ENCODE assay signal across 8 mouse cellular contexts in genomic region chr7:19002848-19003498, GRCm38 (mm10). TPM values are rescaled to one million over a fixed set of nuclear protein-coding genes. Genes with fewer than 3 reads are reported as not detected.
A peak's percentile ranks its signal among the peaks of the same experiment; 100 is the strongest.
DNase-seq lines count a peak whose midpoint lies in the region; ATAC-seq and TF ChIP-seq lines count a peak whose summit lies in the region.

No protein-coding gene starts in this region.

- ATAC-seq in limb, embryonic 15.5 days (ENCODE audit: insufficient number of reproducible peaks, low FRiP score, low TSS enrichment, low read depth), result peak; percentile 64
- ATAC-seq in midbrain, postnatal 0 days (ENCODE audit: low FRiP score), result peak; percentile 60
- peak; percentile 50; the same call in 1 of the 2 replicates for ATAC-seq in stomach, embryonic 14.5 days (ENCODE audit: insufficient number of reproducible peaks, insufficient read depth, low FRiP score, low read depth)

- no peaks in the 10 kb centered on the region for H3K9me3 ChIP-seq in limb, embryonic 15.5 days
- H3K9me3 ChIP-seq in midbrain, postnatal 0 days (ENCODE audit: low read length), result no peaks in the 10 kb centered on the region
- no peaks in the 10 kb centered on the region for H3K9me3 ChIP-seq in stomach, embryonic 14.5 days (ENCODE audit: control insufficient read depth, low read depth, low read length)

- H3K4me3 ChIP-seq in bone marrow macrophage, adult 2 months (ENCODE audit: insufficient read depth, low read length), result peak overlapping the region; percentile 55
- peak overlapping the region; percentile 33; the same call in 1 of the 2 replicates for H3K4me3 ChIP-seq in embryonic fibroblast, embryonic 13.5 days (ENCODE audit: insufficient read depth, low read length)
- H3K4me3 ChIP-seq in limb, embryonic 15.5 days, result peak overlapping the region; percentile 40
- peak overlapping the region; percentile 38 for H3K4me3 ChIP-seq in midbrain, postnatal 0 days (ENCODE audit: low read depth, low read length)
- H3K4me3 ChIP-seq in stomach, embryonic 14.5 days (ENCODE audit: low read depth, low read length), result peak overlapping the region; percentile 26

- peak; percentile 84 for DNase-seq in CD4-positive, CD25-positive, alpha-beta regulatory T cell, adult 2 months (ENCODE audit: low read depth, low spot score)
- peak; percentile 90 for DNase-seq in heart, adult 8-10 months (ENCODE audit: low spot score)
- peak; percentile 81 to 87 for DNase-seq in kidney, adult 8-10 months
- peak; percentile 95 for DNase-seq in midbrain, postnatal 0 days (ENCODE audit: low spot score)

- TF ChIP-seq POLR2A in bone marrow macrophage, adult 2 months (IDR thresholded peaks at IDR 0.05; ENCODE audit: borderline replicate concordance, low read depth, low read length), result no peak
- TF ChIP-seq POLR2A in embryonic fibroblast, embryonic 13.5 days (IDR thresholded peaks at IDR 0.05; ENCODE audit: low read depth, low read length), result peak; percentile 76

- peaks cover 27% of the 10 kb centered on the region for H3K36me3 ChIP-seq in limb, embryonic 15.5 days
- H3K36me3 ChIP-seq in midbrain, postnatal 0 days (ENCODE audit: insufficient read depth, low read length), result peaks cover 19% of the 10 kb centered on the region
- peaks cover 21% of the 10 kb centered on the region for H3K36me3 ChIP-seq in stomach, embryonic 14.5 days (ENCODE audit: control insufficient read depth, insufficient read depth, low read length)

- 3% methylated on average over 17 of the region's 17 CpGs for WGBS in limb, embryonic 15.5 days
- 4% methylated on average over 17 of the region's 17 CpGs for WGBS in midbrain, postnatal 0 days
- WGBS in stomach, embryonic 14.5 days, result 2% methylated on average over 17 of the region's 17 CpGs

- H3K4me1 ChIP-seq in bone marrow macrophage, adult 2 months (ENCODE audit: control insufficient read depth, insufficient read depth, low read length), result peaks cover 10% of the 10 kb centered on the region
- H3K4me1 ChIP-seq in embryonic fibroblast, embryonic 13.5 days (ENCODE audit: control insufficient read depth, insufficient read depth, low read length), result peaks cover 5% of the 10 kb centered on the region; the same call in 1 of the 2 replicates
- peaks cover 60% of the 10 kb centered on the region for H3K4me1 ChIP-seq in limb, embryonic 15.5 days
- peaks cover 14% of the 10 kb centered on the region for H3K4me1 ChIP-seq in midbrain, postnatal 0 days (ENCODE audit: insufficient read depth, low read length)
- peaks cover 30% of the 10 kb centered on the region for H3K4me1 ChIP-seq in stomach, embryonic 14.5 days (ENCODE audit: control insufficient read depth, insufficient read depth, low read length)

- H3K27ac ChIP-seq in bone marrow macrophage, adult 2 months (ENCODE audit: insufficient read depth, low read depth, low read length), result peak overlapping the region; percentile 61
- H3K27ac ChIP-seq in embryonic fibroblast, embryonic 13.5 days (ENCODE audit: insufficient read depth, low read length), result peak overlapping the region; percentile 58
- peak overlapping the region; percentile 85 for H3K27ac ChIP-seq in limb, embryonic 15.5 days
- peak overlapping the region; percentile 78 for H3K27ac ChIP-seq in midbrain, postnatal 0 days (ENCODE audit: low read depth, low read length)
- H3K27ac ChIP-seq in stomach, embryonic 14.5 days (ENCODE audit: low read length), result peak overlapping the region; percentile 45; the same call in 1 of the 2 replicates

- peak overlapping the region; percentile 42; the same call in 1 of the 2 replicates for H3K9ac ChIP-seq in limb, embryonic 15.5 days
- peak overlapping the region; percentile 73 for H3K9ac ChIP-seq in midbrain, postnatal 0 days (replicated peaks; ENCODE audit: low read length, poor library complexity, severe bottlenecking)
- peak overlapping the region; percentile 43 for H3K9ac ChIP-seq in stomach, embryonic 14.5 days (replicated peaks; ENCODE audit: low read depth, low read length)

- TF ChIP-seq CTCF in bone marrow macrophage, adult 2 months (IDR thresholded peaks at IDR 0.05; ENCODE audit: low read depth, low read length), result no peak
- TF ChIP-seq CTCF in embryonic fibroblast, embryonic 13.5 days (IDR thresholded peaks at IDR 0.05; ENCODE audit: borderline replicate concordance, insufficient read depth, low read length), result no peak
- TF ChIP-seq CTCF in midbrain, postnatal 0 days (IDR thresholded peaks at IDR 0.05), result no peak

- peak overlapping the region; percentile 59 for H3K4me2 ChIP-seq in limb, embryonic 15.5 days
- H3K4me2 ChIP-seq in midbrain, postnatal 0 days (ENCODE audit: low read depth, low read length, poor library complexity, severe bottlenecking), result peak overlapping the region; percentile 64
- peak overlapping the region; percentile 52 for H3K4me2 ChIP-seq in stomach, embryonic 14.5 days (replicated peaks; ENCODE audit: low read depth, low read length)

- H3K27me3 ChIP-seq in limb, embryonic 15.5 days, result no peaks in the 10 kb centered on the region
- no peaks in the 10 kb centered on the region for H3K27me3 ChIP-seq in midbrain, postnatal 0 days (ENCODE audit: insufficient read depth, low read length)
- H3K27me3 ChIP-seq in stomach, embryonic 14.5 days (ENCODE audit: control insufficient read depth, insufficient read depth, low read length), result no peaks in the 10 kb centered on the region

RNA-seq across cellular contexts. Expression of gene Irf2bp1, which starts 0.9 kb away (rescaled TPM):
- polyA plus RNA-seq in bone marrow macrophage, adult 2 months (2012; ENCODE audit: insufficient read depth, insufficient read length, missing spikeins), result 16.4 and 17.5 TPM in 2 replicates
- 13.2 and 15.6 TPM in 2 replicates for polyA plus RNA-seq in embryonic fibroblast, embryonic 13.5 days (2011; ENCODE audit: insufficient read length, low read depth, missing spikeins)
- 10 to 100 TPM; 20.6 to 24.3 (median 22.9) TPM for total RNA-seq in heart, adult 8-10 months (2022)
- 24.0 and 26.1 TPM in 2 replicates for polyA plus RNA-seq in limb, embryonic 15.5 days (2015; fragmentation: Nextera tagmentation; extraction: Ambion mirVana)
- 115 and 133 TPM in 2 replicates for total RNA-seq in midbrain, postnatal 0 days (2014; rRNA removed)
- 25.6 and 26.1 TPM in 2 replicates for polyA plus RNA-seq in midbrain, postnatal 0 days (2015; fragmentation: Nextera tagmentation; extraction: Ambion mirVana)
- 22.7 and 25.5 TPM in 2 replicates for polyA plus RNA-seq in stomach, embryonic 14.5 days (2014; fragmentation: Nextera tagmentation; extraction: Ambion mirVana)

RNA-seq across cellular contexts. Expression of gene Mypop, which starts 11.9 kb away (rescaled TPM):
- 1.0 and 1.2 TPM in 2 replicates for polyA plus RNA-seq in bone marrow macrophage, adult 2 months (2012; ENCODE audit: insufficient read depth, insufficient read length, missing spikeins)
- 8.4 and 10.6 TPM in 2 replicates for polyA plus RNA-seq in embryonic fibroblast, embryonic 13.5 days (2011; ENCODE audit: insufficient read length, low read depth, missing spikeins)
- 1 to 10 TPM; 3.6 to 4.3 (median 4.3) TPM for total RNA-seq in heart, adult 8-10 months (2022)
- 5.2 and 5.3 TPM in 2 replicates for polyA plus RNA-seq in limb, embryonic 15.5 days (2015; fragmentation: Nextera tagmentation; extraction: Ambion mirVana)
- total RNA-seq in midbrain, postnatal 0 days (2014; rRNA removed), result 16.0 and 21.2 TPM in 2 replicates
- polyA plus RNA-seq in midbrain, postnatal 0 days (2015; fragmentation: Nextera tagmentation; extraction: Ambion mirVana), result 4.7 and 5.0 TPM in 2 replicates
- polyA plus RNA-seq in stomach, embryonic 14.5 days (2014; fragmentation: Nextera tagmentation; extraction: Ambion mirVana), result 3.0 and 3.5 TPM in 2 replicates

RNA-seq across cellular contexts. Expression of gene Nanos2, which starts 15.8 kb away (rescaled TPM):
- not detected in 2 replicates for polyA plus RNA-seq in bone marrow macrophage, adult 2 months (2012; ENCODE audit: insufficient read depth, insufficient read length, missing spikeins)
- not detected in 2 replicates for polyA plus RNA-seq in embryonic fibroblast, embryonic 13.5 days (2011; ENCODE audit: insufficient read length, low read depth, missing spikeins)
- not detected for total RNA-seq in heart, adult 8-10 months (2022)
- not detected in 2 replicates for polyA plus RNA-seq in limb, embryonic 15.5 days (2015; fragmentation: Nextera tagmentation; extraction: Ambion mirVana)
- total RNA-seq in midbrain, postnatal 0 days (2014; rRNA removed), result 1.7 and 3.7 TPM in 2 replicates
- polyA plus RNA-seq in midbrain, postnatal 0 days (2015; fragmentation: Nextera tagmentation; extraction: Ambion mirVana), result 0.59 and 1.3 TPM in 2 replicates
- not detected in 2 replicates for polyA plus RNA-seq in stomach, embryonic 14.5 days (2014; fragmentation: Nextera tagmentation; extraction: Ambion mirVana)

RNA-seq across cellular contexts. Expression of gene Foxa3, which starts 20.4 kb away (rescaled TPM):
- polyA plus RNA-seq in bone marrow macrophage, adult 2 months (2012; ENCODE audit: insufficient read depth, insufficient read length, missing spikeins), result not detected in 2 replicates
- polyA plus RNA-seq in embryonic fibroblast, embryonic 13.5 days (2011; ENCODE audit: insufficient read length, low read depth, missing spikeins), result not detected in 2 replicates
- total RNA-seq in heart, adult 8-10 months (2022), result not detected
- polyA plus RNA-seq in limb, embryonic 15.5 days (2015; fragmentation: Nextera tagmentation; extraction: Ambion mirVana), result 3.8 and 3.9 TPM in 2 replicates
- not detected in 2 replicates for total RNA-seq in midbrain, postnatal 0 days (2014; rRNA removed)
- polyA plus RNA-seq in midbrain, postnatal 0 days (2015; fragmentation: Nextera tagmentation; extraction: Ambion mirVana), result not detected in 2 replicates
- polyA plus RNA-seq in stomach, embryonic 14.5 days (2014; fragmentation: Nextera tagmentation; extraction: Ambion mirVana), result 14.8 and 15.3 TPM in 2 replicates

RNA-seq across cellular contexts. Expression of gene Sympk, which starts 21.2 kb away (rescaled TPM):
- polyA plus RNA-seq in bone marrow macrophage, adult 2 months (2012; ENCODE audit: insufficient read depth, insufficient read length, missing spikeins), result 61.9 and 64.4 TPM in 2 replicates
- polyA plus RNA-seq in embryonic fibroblast, embryonic 13.5 days (2011; ENCODE audit: insufficient read length, low read depth, missing spikeins), result 72.6 and 78.3 TPM in 2 replicates
- 10 to 100 TPM; 79.6 to 99.9 (median 98.8) TPM for total RNA-seq in heart, adult 8-10 months (2022)
- polyA plus RNA-seq in limb, embryonic 15.5 days (2015; fragmentation: Nextera tagmentation; extraction: Ambion mirVana), result 28.8 and 32.7 TPM in 2 replicates
- 73.5 and 74.2 TPM in 2 replicates for total RNA-seq in midbrain, postnatal 0 days (2014; rRNA removed)
- 19.5 and 19.7 TPM in 2 replicates for polyA plus RNA-seq in midbrain, postnatal 0 days (2015; fragmentation: Nextera tagmentation; extraction: Ambion mirVana)
- 21.7 and 23.7 TPM in 2 replicates for polyA plus RNA-seq in stomach, embryonic 14.5 days (2014; fragmentation: Nextera tagmentation; extraction: Ambion mirVana)

Comparison
In these comparisons a context has a peak if more than half of its experiments do, and no peak if none do; other contexts are left out.
1. Peak in every context shown above with its lines: DNase-seq, ATAC-seq, H3K4me3 ChIP-seq and H3K27ac ChIP-seq.